Mouse (Mus musculus): ENCODE measurements around the gene Nup214.

- TF ChIP-seq GABPA (IDR thresholded peaks at IDR 0.05; ENCODE audit: insufficient replicate concordance, low read depth, low read length) (no peak), POLR2A (IDR thresholded peaks at IDR 0.05; ENCODE audit: low read depth, low read length) (no peak), RAD21 (IDR thresholded peaks at IDR 0.05; ENCODE audit: low read depth, low read length) (no peak), CTCF (conservative IDR thresholded peaks at IDR 0.05 in 1 of 2, IDR thresholded peaks at IDR 0.05 in 1 of 2; ENCODE audit: low read depth in 2 of 2, low read length in 2 of 2) (no peak), MAZ (IDR thresholded peaks at IDR 0.05; ENCODE audit: low read depth, low read length) (no peak), USF2 (conservative IDR thresholded peaks at IDR 0.05; ENCODE audit: low read depth, low read length) (no peak)
Measured at GRCm38 (mm10) chr2:32058241-32058640, 84.0 kb downstream of the Nup214 start.

Data from CH12.LX (cell line).